Mouse (Mus musculus): ENCODE data around the gene Casc3. TPM values are rescaled to one million over a fixed set of nuclear protein-coding genes. Genes with fewer than 3 reads are reported as not detected.

Casc3 gene
- polyA plus RNA-seq, 1 experiment, result 36.7 TPM

DNA sequence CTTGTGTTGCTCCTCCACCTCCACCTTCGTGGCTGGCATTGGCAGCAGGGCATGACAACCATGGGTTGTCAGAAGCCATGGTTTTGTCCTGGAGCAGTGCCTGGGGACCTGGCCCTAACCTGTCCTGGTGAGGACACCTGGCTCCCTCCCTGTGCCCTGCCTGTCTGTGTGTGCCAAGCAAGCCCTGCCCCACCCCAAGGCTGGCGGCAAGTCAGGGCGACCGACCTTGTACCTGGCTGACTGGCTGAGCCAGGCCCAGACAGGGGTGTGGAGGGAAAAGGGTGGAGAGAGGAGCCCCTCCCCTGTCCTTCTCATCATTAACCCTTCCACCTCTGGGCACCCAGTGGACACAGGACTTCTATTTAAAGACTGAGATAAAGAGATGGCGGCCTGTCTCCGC is 34.7 kb downstream of the Casc3 start:
- Histone ChIP-seq H3K4me3 (ENCODE audit: insufficient read depth, low read length) (no peak overlapping the region), H3K27ac (ENCODE audit: insufficient read depth, low read length) (no peak overlapping the region), H3K4me1 (ENCODE audit: control insufficient read depth, insufficient read depth, low read length) (no peaks in the 10 kb centered on the region)
- no peak for TF ChIP-seq POLR2A (IDR thresholded peaks at IDR 0.05; ENCODE audit: low read depth, low read length)
- TF ChIP-seq CTCF (IDR thresholded peaks at IDR 0.05; ENCODE audit: borderline replicate concordance, insufficient read depth, low read length), result no peak

DNA sequence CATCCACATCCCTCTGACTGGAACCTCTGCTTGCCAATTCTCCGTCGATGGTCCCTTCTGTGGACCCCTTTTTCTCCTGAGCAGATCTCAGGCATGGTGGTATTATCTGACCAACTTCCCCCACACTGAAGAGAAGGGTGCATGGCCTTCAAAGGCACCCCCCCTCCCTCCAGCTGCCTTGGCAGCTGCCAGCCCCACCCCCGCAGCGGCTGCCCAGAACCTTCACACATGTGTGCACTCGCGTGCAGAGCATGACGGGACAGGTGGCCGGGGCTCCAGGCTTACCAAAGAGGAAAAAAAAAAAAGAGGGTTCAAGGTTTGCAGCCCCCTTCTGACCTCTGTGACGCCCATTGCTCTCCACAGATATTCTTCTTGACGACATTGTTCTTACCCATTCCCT is 35.2 kb downstream of the Casc3 start:
- Histone ChIP-seq H3K27ac (ENCODE audit: insufficient read depth, low read length) (no peak overlapping the region), H3K4me3 (ENCODE audit: insufficient read depth, low read length) (no peak overlapping the region), H3K4me1 (ENCODE audit: control insufficient read depth, insufficient read depth, low read length) (no peaks in the 10 kb centered on the region)
- TF ChIP-seq CTCF (IDR thresholded peaks at IDR 0.05; ENCODE audit: borderline replicate concordance, insufficient read depth, low read length), result no peak

DNA sequence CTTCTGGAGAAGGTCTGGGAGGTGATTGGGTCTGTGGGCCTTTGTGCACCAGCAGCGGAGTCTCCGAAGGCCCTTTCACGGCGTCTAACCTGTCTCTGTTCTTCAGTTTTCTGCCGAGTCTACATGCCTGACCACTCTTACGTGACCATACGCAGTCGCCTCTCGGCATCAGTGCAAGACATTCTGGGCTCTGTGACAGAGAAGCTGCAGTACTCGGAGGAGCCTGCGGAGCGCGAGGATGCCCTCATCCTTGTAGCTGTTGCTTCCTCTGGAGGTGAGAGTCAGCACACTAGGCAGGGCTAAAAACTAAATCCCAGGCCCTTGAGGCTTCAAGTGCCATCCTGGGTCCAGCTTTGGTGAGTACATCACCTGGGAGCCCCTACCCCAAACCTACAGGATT is 41.3 kb downstream of the Casc3 start:
- H3K27ac ChIP-seq (ENCODE audit: insufficient read depth, low read length), result no peak overlapping the region
- TF ChIP-seq POLR2A (IDR thresholded peaks at IDR 0.05; ENCODE audit: low read depth, low read length) (no peak), CTCF (IDR thresholded peaks at IDR 0.05; ENCODE audit: borderline replicate concordance, insufficient read depth, low read length) (no peak)

DNA sequence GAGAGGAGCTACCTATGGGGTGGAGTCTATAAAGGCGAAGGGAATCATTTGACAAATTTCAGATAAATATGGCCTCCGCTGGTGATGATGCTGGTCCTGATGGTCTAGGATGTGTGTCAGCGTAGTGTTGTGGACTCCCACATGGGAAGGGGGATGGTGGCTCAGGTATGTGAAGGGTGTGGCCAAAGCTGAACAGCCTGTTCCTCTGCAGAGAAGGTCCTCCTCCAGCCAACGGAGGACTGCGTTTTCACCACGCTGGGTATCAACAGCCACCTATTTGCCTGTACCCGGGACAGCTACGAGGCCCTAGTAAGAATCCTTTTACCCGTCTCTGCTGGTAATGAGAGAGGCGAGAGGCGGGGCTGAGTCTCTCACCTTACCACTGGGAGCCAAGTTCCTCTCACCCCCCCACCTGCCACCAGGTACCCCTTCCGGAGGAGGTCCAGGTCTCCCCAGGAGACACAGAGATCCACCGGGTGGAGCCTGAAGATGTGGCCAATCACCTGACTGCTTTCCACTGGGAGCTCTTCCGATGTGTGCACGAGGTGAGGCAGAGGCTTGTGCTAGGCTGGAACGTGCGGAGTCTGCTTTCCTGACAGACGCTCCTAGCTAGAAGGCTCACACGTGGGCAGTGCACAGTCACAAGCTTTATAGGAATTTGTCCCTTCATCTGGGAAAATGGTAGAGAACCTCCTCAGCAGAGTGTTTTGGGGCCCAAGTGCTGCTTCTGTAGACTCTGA is 42.3 kb downstream of the Casc3 start:
- H3K4me1 ChIP-seq (ENCODE audit: control insufficient read depth, insufficient read depth, low read length), result no peaks in the 10 kb centered on the region
- H3K4me3 ChIP-seq (ENCODE audit: insufficient read depth, low read length), result no peak overlapping the region
- no peak overlapping the region for H3K27ac ChIP-seq (ENCODE audit: insufficient read depth, low read length)
- TF ChIP-seq POLR2A (IDR thresholded peaks at IDR 0.05; ENCODE audit: low read depth, low read length) (no peak), CTCF (IDR thresholded peaks at IDR 0.05; ENCODE audit: borderline replicate concordance, insufficient read depth, low read length) (no peak)

More for the DNA sequence above, 41.3 kb downstream of the Casc3 start:
- no peaks in the 10 kb centered on the region for H3K4me1 ChIP-seq (ENCODE audit: control insufficient read depth, insufficient read depth, low read length)
- H3K4me3 ChIP-seq (ENCODE audit: insufficient read depth, low read length), result no peak overlapping the region

DNA sequence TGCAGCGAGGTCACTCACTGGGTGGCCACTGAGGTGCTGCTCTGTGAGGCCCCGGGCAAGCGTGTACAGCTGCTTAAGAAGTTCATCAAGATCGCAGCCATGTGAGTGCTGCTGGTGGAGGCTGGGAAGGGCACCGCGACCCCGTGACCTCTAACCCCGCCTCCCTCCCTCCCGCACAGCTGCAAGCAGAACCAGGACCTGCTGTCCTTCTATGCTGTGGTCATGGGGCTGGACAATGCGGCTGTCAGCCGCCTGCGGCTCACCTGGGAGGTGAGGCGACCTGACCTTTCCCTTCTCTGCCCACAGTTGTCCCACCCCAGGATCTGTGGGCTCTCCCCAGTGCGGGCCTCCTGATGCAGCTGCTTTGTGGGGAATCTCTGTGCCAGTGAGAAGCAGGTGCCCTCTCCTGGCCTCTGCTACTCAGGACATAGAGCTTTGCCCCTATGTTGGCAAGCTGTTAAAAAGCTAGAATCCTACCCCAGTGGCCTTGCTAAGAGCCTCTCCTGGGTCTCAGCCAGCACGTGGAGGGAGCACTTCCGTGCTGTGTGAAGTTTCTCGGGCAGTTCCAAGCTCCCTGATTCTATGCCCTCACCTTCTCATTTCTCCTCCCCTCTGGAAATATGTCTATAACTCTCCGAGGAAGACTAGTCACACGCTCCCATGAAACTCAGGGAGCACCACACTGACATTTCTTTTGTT is 44.6 kb downstream of the Casc3 start:
- no peaks in the 10 kb centered on the region for H3K4me1 ChIP-seq (ENCODE audit: control insufficient read depth, insufficient read depth, low read length)
- no peak overlapping the region for H3K4me3 ChIP-seq (ENCODE audit: insufficient read depth, low read length)
- no peak overlapping the region for H3K27ac ChIP-seq (ENCODE audit: insufficient read depth, low read length)
- TF ChIP-seq CTCF (IDR thresholded peaks at IDR 0.05; ENCODE audit: borderline replicate concordance, insufficient read depth, low read length), result no peak
- TF ChIP-seq POLR2A (IDR thresholded peaks at IDR 0.05; ENCODE audit: low read depth, low read length), result no peak

DNA sequence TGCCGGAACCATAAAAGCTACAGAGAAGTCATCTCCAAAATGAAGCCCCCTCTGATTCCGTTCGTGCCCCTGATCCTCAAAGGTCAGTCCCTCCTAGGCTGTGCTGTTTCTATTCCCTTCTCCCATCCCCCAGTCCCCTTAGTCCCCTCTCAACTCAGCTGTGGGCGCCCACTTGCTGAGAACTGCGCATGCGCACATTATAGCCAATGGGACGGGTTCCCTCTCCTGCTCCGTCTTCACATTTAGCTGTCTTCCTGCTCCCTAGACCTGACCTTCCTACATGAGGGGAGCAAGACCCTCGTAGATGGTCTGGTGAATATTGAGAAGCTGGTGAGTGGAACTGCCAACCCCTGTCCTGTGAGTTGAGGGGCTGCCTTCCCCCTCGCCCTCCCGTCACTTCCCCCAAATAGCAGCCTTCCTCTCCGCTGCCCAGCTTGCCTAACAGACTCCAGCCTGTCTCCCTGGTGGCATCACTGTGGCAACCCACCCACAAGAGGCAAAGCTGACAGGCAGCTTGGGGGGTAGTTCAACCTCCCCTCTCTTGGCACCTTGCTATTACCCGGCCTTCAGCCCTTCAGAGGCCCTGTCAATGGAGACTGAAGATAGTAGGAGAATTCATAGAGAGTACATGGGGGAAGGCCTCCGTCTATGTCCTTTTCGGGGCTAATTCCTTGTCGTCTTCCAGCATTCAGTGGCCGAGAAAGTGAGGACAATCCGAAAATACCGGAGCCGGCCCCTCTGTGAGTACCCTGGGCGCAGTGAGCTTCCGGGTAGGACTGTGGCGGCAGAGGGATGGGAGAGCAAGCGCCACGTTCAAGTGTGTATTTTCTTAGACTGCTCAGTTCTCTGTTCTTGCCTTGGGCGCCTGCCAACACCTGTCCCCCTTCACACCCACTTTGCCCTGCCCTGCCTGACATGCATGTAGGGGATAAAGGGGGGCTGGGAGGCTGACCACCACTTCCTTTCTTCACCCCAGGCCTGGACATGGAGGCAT is 45.7 kb downstream of the Casc3 start:
- H3K4me3 ChIP-seq (ENCODE audit: insufficient read depth, low read length), result no peak overlapping the region
- TF ChIP-seq CTCF (IDR thresholded peaks at IDR 0.05; ENCODE audit: borderline replicate concordance, insufficient read depth, low read length) (no peak), POLR2A (IDR thresholded peaks at IDR 0.05; ENCODE audit: low read depth, low read length) (no peak)
- no peaks in the 10 kb centered on the region for H3K4me1 ChIP-seq (ENCODE audit: control insufficient read depth, insufficient read depth, low read length)
- H3K27ac ChIP-seq (ENCODE audit: insufficient read depth, low read length), result no peak overlapping the region

DNA sequence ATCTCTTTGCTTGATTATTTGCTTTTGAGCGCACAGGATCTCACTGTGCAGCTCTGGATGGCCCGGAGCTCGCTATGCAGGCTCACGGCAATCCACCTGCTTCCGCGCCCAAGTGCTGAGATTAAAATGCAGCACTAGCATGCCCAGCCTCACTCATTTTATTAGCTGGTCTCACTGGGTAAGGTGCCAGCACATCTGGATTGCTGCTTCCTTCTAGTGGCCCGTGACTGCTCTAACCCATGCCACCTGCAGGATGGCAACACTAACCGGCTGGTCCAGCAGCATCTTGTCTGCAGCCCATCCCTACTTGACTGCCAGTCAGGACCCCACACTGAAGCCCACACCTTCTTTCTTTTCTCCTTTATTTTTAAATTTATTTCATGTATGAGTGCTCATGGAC is 49.4 kb downstream of the Casc3 start:
- TF ChIP-seq POLR2A (IDR thresholded peaks at IDR 0.05; ENCODE audit: low read depth, low read length), result no peak
- no peak for TF ChIP-seq CTCF (IDR thresholded peaks at IDR 0.05; ENCODE audit: borderline replicate concordance, insufficient read depth, low read length)
- H3K4me1 ChIP-seq (ENCODE audit: control insufficient read depth, insufficient read depth, low read length), result no peaks in the 10 kb centered on the region
- no peak overlapping the region for H3K27ac ChIP-seq (ENCODE audit: insufficient read depth, low read length)
- no peak overlapping the region for H3K4me3 ChIP-seq (ENCODE audit: insufficient read depth, low read length)

DNA sequence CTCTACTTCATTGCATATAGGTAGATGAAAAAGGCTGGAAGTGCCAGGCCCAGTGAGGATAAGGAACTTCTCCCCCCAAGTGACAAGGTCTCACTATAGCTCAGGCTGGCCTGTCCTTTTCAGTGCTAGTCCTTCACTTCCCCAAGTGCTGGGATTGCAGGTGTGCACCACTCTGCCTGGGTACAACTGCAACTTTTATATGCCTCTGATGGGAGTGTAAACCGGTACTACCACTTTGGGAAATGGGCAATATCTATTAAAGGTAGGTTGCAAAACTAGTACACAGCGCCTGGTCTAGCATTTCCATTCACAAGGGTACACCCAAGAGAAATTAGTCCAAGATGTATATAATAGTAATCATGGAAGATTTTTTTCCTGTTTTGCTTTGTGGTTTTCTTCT is 50.0 kb downstream of the Casc3 start:
- Histone ChIP-seq H3K4me3 (ENCODE audit: insufficient read depth, low read length) (no peak overlapping the region), H3K4me1 (ENCODE audit: control insufficient read depth, insufficient read depth, low read length) (no peaks in the 10 kb centered on the region), H3K27ac (ENCODE audit: insufficient read depth, low read length) (no peak overlapping the region)
- no peak for TF ChIP-seq POLR2A (IDR thresholded peaks at IDR 0.05; ENCODE audit: low read depth, low read length)
- no peak for TF ChIP-seq CTCF (IDR thresholded peaks at IDR 0.05; ENCODE audit: borderline replicate concordance, insufficient read depth, low read length)

Measured in embryonic fibroblast, embryonic 13.5 days (primary cell).